Mouse (Mus musculus) cerebellum, adult (tissue): Measurements from ENCODE around the gene Spns2.

ENCODE experiments used
- ATAC-seq: cut with Nextera tagmentation; 2 replicates; pipeline ENCODE4 v1.9.2; 2017; ENCODE audit warnings: mild to moderate bottlenecking, moderate library complexity, mixed read lengths; ENCODE audit not compliant: insufficient number of reproducible peaks, low FRiP score, low TSS enrichment

The Spns2 gene

DNA sequence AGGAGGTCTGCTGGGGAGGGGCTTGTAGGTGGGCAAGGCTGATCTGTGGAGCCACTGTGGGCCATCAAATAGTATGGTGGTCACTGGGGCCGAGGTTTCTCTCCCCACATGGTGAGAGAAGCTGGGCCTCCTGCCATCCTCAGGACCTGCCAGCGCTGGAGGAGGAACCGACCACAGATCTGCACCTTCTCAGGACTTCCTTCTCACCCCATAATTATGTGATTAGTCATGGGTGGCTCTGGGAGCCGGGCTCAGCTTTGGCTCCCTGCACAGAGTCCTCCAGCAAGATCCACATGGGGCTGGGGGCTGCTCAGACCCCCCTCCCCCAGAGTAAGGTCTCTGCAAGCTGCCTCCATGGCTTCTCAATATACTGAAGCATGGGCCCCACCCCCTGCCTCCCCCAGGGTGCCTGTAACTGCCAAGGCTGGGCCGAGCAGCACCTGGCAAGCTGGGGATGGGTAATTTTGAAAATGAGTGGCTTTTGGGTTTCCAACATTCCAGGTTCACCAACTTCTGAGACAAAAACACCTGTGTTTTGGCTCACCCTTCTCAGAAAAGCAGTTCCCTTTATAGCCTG lies 11.8 kb upstream of the Spns2 start:
- ATAC-seq = no peak

DNA sequence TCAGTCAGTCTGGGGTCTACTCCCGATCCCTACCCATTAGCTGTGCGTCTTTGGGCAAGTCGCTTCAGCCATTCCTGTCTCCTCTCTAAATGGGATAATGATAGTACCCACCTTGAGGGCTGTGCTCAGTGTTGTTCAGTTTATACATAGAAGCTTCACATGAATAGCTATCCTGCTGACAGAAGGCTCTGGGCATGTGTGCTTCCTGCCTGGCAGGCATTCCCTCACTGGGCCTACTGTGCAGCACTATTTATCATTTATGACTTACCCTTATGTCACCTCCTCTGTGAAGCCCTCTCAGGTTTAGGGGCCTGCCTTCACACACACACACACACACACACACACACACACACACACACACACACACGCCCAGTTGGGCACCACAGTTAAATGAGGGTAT lies 10.4 kb upstream of the Spns2 start:
- no peak for ATAC-seq

- ATAC-seq = no peak
These were observed 7.7 kb upstream of the Spns2 start for GRCm38 (mm10) chr11:72497367-72497766.

DNA sequence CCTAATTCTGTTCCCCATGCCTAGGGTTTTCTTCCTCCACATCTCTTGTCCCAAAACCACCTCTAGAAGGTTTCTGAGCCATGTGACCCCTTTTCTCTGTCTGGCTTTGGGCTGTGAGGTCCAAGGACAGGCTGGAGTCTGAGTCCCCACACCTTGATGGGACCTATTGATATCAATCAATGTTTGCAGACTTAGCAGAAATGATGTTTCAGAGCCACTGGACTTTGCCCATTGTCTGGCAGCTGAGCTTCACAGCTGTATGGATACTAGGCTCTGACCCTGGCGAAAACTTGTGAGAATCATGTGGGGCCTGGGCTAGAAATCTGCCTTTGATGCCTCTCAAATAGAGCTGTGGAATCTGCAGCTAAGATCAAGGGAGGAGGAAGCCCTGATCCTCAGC lies 7.1 kb upstream of the Spns2 start:
- no peak for ATAC-seq

DNA sequence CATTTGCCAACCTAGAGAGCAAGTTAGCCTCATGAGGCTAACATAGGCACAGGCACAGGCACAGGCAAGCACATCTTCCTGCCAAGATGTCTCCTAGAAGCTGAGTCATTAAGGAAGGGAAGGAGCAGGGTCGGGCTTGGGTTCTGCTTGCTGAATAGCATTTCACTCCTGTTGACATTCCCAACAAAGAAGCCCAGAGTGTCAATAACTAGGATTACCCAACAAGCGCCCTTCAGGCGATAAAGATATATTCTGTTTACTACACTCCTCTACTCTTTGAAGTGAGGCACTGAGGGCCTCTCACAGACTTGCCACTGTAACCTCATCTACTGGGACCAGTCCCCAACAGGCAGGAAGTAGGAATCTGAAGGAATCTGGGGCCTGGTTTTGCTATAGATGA lies 6.4 kb upstream of the Spns2 start:
- no peak for ATAC-seq

DNA sequence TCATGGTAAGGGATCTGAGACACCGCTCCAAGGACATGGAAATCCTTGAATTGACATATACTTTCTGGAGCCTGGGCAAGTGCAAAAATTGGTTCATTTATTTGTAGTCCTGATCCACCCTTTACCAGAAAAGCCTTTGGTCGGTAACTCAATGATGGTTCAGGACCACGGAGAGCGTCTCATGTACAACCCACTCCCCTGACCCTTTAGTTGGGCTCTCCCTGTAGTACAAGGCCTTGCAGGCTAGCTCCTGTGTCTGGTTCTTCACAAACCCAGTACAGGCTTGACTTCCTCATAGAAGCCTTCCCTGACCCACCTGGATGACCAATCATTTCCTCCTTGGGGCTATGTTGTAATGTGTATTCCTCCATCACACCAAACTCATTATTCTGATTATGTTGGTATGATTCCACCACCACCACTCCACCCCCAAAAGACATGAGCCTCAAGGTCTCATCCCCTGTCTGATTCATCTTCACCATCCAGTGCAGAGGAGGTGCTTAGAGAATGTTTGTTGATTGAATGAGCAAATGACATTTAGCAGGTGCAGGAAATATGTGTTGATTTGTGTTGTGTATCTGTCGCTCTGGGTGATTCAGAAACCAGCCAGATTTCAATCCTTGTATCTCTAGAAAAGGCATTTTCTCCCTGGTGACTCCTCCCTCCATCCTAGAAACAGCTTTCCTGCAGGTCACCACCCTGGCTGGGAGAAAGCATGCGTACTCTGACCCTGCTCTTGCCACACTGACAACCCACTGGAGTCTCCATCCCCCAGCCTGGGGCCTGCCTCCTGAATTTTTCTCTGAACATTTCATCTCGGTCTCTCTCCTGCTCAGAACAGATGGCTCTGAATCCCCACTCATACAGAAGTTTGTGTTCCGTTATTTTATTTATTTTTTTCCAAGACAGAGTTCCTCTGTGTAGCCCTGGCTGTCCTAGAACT lies 4.6 kb upstream of the Spns2 start:
- ATAC-seq = no peak

GRCm38 (mm10) chr11:72491130-72491960 lies 1.6 kb upstream of the Spns2 start:
- no peak for ATAC-seq

DNA sequence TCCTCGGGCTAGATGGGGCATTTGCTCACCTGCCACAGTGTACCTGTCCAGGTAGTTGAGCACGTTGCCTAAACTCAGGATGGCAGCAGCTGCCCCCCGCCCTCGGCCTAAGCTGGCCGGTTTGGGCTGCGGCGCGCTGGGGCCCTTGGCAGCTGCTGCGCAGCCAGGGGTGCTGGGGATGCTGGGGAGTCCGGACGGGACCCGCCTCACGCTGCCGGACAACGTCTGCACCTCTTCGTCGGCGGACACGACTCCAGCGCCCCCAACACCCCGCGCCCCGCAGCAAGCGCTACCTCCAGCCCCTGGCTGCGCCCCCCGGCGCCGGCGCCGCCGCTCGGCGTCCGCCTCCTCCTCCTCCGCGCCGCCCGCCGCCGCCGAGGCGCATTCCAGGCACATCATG lies 307 bp downstream of the Spns2 start:
- ATAC-seq = no peak

GRCm38 (mm10) chr11:72488753-72489271 lies 892 bp downstream of the Spns2 start:
- ATAC-seq = no peak

- no peak for ATAC-seq
These were observed 2.0 kb downstream of the Spns2 start for GRCm38 (mm10) chr11:72487739-72488138.

DNA sequence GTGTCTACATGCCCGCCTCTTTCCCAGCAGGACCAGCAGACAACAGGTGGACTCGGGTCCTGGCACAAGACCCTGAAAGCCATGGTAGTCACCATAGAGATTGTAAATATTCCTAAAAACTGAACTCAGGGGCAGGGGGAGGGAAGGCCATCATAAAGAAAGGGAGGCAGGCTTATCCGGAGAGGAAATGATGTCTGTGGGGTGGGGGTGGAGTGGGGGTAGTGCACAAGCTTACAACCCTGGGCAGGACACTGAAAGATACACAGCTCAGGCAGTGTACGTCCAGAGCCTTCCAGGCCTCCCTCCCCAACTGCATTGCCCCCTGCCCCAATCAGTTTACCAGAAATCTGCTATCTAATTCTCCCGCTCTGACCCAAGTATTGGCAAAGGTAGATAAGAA lies 2.5 kb downstream of the Spns2 start:
- no peak for ATAC-seq

DNA sequence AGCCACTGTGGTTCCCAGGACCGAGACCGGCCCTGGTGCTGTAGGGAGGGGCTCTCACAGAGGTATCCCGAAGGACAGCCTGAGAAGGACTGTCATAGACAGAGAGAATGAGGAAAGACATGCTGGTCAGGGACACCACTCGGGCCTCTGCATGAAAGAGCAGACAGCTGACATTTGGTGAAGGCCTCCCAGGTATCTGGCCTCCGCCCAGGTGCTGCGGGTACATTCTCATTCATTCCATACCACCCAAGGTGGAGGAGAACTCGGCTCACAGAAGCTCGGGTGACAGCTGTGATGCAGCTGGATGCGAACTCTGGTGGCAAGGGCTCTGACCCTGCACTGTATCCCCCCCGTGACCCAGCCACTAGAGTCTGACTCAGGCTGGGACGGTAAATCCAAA lies 3.7 kb downstream of the Spns2 start:
- no peak for ATAC-seq

DNA sequence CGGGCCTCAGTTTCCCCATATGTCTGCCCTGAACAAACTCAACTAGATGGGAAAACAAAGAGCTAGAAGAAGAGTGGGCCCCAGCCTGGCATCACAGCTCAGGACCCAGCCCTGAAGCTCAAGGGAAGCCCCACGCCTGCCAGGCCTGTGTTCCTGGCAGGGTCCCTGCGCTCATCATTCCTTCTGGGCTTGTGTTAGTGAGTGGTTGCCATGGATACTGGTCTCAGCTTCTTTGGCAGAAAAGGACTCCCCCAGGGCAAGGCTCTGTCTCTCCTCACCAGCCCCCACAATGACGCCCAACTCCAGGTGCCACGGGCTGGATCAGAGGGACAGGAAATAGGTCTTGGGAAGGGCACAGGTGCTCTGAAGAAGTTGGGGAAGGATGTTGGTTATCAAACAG lies 4.5 kb downstream of the Spns2 start:
- no peak for ATAC-seq

GRCm38 (mm10) chr11:72484549-72484948 lies 5.2 kb downstream of the Spns2 start:
- ATAC-seq = no peak

- no peak for ATAC-seq
These were observed 7.8 kb downstream of the Spns2 start for GRCm38 (mm10) chr11:72481952-72482351.

DNA sequence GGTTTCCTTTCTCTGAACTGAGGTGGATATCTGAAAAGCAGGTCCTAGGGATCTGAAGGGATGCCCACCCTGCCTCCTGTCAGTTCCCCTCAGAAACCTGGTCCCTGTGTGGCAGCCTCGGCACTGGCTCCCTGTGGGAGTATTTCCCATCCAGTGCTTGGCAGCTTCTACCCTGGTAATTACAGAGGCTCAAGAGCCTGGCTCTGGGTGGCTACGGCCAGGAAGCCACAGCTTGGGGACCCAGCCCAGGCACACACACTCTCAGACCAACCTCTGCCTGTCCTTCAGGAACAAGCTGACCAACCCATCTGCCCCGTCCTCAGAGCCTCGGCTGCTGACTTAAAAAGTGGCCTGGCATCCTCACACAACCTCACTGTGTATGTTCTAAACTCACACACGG lies 8.4 kb downstream of the Spns2 start:
- no peak for ATAC-seq

DNA sequence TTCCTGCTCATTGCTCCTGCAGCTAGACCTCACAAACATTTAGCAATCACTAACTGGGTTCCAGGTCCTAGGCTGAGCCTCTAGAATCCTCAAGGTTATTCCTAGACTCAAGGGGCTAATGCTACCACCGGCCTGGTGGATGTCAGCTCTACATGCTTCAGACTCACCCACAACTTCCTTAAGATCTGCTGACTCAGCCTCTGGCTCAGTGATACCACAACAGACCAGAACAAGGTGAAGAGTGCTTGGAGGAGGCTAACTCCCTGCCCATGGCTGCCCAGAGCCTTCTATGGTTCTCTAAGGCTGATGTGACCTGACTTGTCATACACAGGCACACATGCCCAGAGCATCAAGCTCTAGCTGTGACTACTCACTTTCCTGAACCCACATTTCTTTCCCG lies 10.2 kb downstream of the Spns2 start:
- ATAC-seq = no peak

GRCm38 (mm10) chr11:72478228-72478627 lies 11.5 kb downstream of the Spns2 start:
- ATAC-seq = no peak

- ATAC-seq = no peak
These were observed 12.1 kb downstream of the Spns2 start for GRCm38 (mm10) chr11:72477653-72478052.

DNA sequence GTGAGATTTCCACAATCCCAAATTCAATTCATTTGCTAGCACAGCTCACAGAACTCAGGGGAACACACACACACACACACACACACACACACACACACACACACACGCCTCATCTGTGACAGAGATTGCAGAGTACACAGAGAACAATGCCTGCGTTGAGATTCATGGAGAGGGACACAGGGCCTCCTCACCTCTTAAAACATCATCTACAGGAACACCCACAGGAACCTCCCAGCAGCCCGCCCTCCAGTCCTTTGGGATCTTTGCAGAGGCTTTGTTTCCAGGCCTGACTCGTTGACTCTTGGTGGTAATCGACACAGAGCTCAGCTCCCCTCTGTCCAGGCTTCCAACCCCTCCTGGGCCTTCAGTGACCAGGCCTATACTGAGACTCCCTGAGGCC lies 12.5 kb downstream of the Spns2 start:
- ATAC-seq = no peak

DNA sequence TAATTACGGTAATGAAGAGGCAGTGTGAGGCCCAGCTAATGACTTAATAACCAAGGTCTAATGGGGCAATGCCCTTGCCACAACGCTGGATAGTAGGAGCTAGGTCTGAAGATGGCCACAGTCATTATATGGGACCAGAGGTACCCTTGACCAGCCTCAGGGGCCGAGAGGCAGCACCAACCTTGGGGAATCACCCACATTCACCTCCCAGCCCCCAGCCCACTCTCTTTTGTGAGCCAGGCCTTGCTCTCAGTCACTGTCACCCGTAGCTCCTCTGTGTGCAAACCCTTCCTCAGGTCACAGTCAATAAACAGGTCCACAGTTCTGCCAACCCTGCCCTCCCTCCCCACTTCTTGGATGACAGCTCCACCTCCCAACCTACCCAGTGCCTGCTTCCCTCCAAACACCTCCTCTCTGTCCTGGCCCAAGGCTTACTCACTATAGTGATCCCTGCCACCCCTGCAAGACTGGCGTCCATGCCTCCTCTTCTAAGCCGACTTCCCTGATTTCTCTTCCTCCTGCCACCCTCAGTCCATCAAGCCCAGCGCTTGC lies 13.6 kb downstream of the Spns2 start:
- no peak for ATAC-seq
